Mouse (Mus musculus): ENCODE measurements around the gene Gm11565. TPM values are rescaled to one million over a fixed set of nuclear protein-coding genes. Genes with fewer than 3 reads are reported as not detected.
"Not testable (repeated sequence)": the region's sequence is repeated elsewhere in the genome, so short reads cannot be mapped to it uniquely, and the experiment has no call there.

Gene Gm11565
- polyA plus RNA-seq (2012; rRNA removed): not detected in 2 replicates

DNA sequence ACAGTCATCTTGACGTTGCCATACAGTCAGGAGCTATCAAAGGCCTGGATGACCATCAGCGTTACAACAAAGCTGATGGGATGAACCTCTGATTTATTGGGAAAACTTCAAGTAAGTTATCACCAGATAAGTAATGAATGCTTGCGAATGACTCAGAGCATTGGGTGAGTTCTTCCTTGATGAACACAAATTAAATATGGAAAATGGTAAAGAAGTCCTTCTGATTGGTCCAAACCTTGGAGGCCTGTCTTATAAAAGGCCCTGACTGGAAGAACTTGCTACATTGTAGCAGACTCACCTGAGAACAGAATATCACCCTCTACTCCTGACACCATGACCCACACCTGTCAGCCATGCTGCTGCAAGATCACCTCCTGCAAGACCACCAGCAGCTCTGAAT, at the start of gene Gm11565:
Gene Gm11565 (plus strand): TSS at position 301 of the 400 bp plus-strand sequence.
- Histone ChIP-seq H3K4me1 (ENCODE audit: control insufficient read depth, insufficient read depth, low read length) (no peaks in the 10 kb centered on the region), H3K4me3 (ENCODE audit: insufficient read depth, low read length) (no peak within 1 kb of the TSS), H3K27ac (ENCODE audit: insufficient read depth, low read length) (no peak within 1 kb of the TSS)
- TF ChIP-seq POLR2A (IDR thresholded peaks at IDR 0.05; ENCODE audit: extremely low read depth, insufficient read depth, low read length): no peak
- TF ChIP-seq CTCF (IDR thresholded peaks at IDR 0.05; ENCODE audit: extremely low read depth, insufficient read depth, low read length): no peak

DNA sequence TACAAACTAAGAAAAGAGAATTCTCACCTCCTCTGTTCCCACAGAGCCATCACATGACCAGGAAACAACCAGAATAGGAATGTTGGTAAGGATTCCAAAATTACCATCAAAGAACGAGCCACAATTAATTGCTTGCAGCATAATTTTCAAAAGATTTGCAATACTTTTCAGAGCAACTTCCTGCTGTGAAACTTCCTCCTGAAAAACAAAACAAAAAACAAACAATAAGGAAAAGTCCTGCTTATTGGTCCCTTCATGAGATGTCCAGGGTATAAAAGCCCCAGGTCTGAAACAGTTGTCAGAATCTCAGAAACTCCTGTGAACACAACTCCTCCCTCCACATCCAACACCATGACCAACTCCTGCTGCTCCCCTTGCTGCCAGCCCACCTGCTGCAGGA, 41.5 kb upstream of the Gm11565 start, which contains the start of gene Krtap9-1:
Gene Krtap9-1 (plus strand): TSS at position 301 of the 400 bp plus-strand sequence.
- H3K27ac ChIP-seq (ENCODE audit: insufficient read depth, low read length): not testable (repeated sequence)

DNA sequence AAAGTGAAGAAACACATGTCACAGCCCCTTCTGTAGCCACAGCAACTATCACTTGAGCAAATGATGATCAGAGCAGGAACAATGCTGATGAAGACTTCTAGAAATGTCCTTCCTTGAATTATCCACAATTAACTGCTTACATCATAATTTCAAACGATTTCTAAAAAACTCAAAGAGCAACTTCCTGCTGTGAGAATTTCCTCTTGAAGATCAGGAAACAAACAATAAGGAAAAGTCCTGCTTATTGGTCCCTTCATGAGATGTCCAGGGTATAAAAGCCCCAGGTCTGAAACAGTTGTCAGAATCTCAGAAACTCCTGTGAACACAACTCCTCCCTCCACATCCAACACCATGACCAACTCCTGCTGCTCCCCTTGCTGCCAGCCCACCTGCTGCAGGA, 35.7 kb upstream of the Gm11565 start, which contains the start of gene Gm11567:
Gene Gm11567 (plus strand): TSS at position 301 of the 400 bp plus-strand sequence.
- H3K4me3 ChIP-seq (ENCODE audit: insufficient read depth, low read length); H3K27ac ChIP-seq (ENCODE audit: insufficient read depth, low read length); H3K4me1 ChIP-seq (ENCODE audit: control insufficient read depth, insufficient read depth, low read length): not testable (repeated sequence)

More for the DNA sequence above, 41.5 kb upstream of the Gm11565 start, which contains the start of gene Krtap9-1:
- not testable (repeated sequence) for H3K4me1 ChIP-seq (ENCODE audit: control insufficient read depth, insufficient read depth, low read length); H3K4me3 ChIP-seq (ENCODE audit: insufficient read depth, low read length)

DNA sequence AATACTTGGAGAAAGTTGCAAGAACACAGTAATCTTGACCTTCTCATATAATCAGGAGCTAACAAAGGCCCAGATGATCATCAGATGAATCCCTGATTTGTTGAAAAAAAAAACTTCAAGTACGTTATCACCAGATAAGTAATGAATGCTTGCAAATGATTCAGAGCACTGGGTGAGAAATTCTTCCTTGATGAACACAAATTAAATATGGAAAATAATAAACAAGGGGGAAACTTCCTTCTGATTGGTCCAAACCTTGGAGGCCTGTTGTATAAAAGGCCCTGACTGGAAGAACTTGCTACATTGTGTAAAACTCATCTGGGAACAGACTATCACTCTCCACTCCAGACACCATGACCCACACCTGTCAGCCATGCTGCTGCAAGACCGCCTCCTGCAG, 6.9 kb upstream of the Gm11565 start, which contains the start of gene Krtap31-1:
Gene Krtap31-1 (plus strand): TSS at position 301 of the 400 bp plus-strand sequence.
- no peak within 1 kb of the TSS for H3K27ac ChIP-seq (ENCODE audit: insufficient read depth, low read length)
- H3K4me1 ChIP-seq (ENCODE audit: control insufficient read depth, insufficient read depth, low read length): no peaks in the 10 kb centered on the region
- TF ChIP-seq CTCF (IDR thresholded peaks at IDR 0.05; ENCODE audit: extremely low read depth, insufficient read depth, low read length): no peak
- TF ChIP-seq POLR2A (IDR thresholded peaks at IDR 0.05; ENCODE audit: extremely low read depth, insufficient read depth, low read length): no peak

DNA sequence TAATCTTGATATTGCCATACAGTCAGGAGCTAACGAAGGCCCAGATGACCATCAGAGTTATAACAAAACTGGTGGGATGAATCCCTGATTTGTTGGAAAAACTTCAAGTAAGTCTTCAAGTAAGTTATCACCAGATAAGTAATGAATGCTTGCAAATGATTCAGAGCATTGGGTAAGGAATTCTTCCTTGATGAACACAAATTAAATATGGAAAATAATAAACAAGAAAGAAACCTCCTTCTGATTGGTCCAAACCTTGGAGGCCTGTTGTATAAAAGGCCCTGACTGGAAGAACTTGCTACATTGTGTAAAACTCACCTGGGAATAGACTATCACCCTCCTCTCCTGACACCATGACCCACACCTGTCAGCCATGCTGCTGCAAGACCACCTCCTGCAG, 21.4 kb downstream of the Gm11565 start, which contains the start of gene Krtap31-2:
Gene Krtap31-2 (plus strand): TSS at position 301 of the 400 bp plus-strand sequence.
- no peak within 1 kb of the TSS for H3K4me3 ChIP-seq (ENCODE audit: insufficient read depth, low read length)
- TF ChIP-seq POLR2A (IDR thresholded peaks at IDR 0.05; ENCODE audit: extremely low read depth, insufficient read depth, low read length) (no peak), CTCF (IDR thresholded peaks at IDR 0.05; ENCODE audit: extremely low read depth, insufficient read depth, low read length) (no peak)

More for the DNA sequence above, 6.9 kb upstream of the Gm11565 start, which contains the start of gene Krtap31-1:
- H3K4me3 ChIP-seq (ENCODE audit: insufficient read depth, low read length): no peak within 1 kb of the TSS

DNA sequence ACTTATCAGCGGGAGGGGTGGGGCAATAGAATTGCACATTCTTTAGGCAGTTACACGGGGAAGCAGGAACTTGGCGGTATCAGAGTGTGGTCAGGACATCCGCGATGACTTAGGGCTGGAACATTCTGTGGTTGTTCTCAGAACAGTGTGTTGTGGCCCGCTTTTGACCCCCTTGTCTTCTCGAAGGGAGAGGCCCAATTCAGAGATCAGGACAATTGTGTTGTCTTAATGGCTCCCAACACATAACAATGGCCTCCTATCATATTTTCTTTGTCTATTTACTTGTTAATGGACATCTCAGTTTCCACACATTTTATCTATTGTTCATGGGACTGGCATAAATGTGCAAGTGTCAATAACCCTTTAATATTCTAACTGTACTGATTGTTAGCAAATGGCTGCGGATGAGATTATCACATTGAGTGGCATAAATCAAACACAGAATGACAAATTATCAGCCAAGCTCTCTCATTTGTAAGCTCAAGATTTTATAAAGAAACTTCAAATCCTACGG, 23.3 kb downstream of the Gm11565 start:
- no peaks in the 10 kb centered on the region for H3K4me1 ChIP-seq (ENCODE audit: control insufficient read depth, insufficient read depth, low read length)
- TF ChIP-seq POLR2A (IDR thresholded peaks at IDR 0.05; ENCODE audit: extremely low read depth, insufficient read depth, low read length): no peak
- no peak for TF ChIP-seq CTCF (IDR thresholded peaks at IDR 0.05; ENCODE audit: extremely low read depth, insufficient read depth, low read length)
- H3K27ac ChIP-seq (ENCODE audit: insufficient read depth, low read length): no peak overlapping the region
- H3K4me3 ChIP-seq (ENCODE audit: insufficient read depth, low read length): no peak overlapping the region

More for the DNA sequence above, 21.4 kb downstream of the Gm11565 start, which contains the start of gene Krtap31-2:
- H3K4me1 ChIP-seq (ENCODE audit: control insufficient read depth, insufficient read depth, low read length): no peaks in the 10 kb centered on the region
- H3K27ac ChIP-seq (ENCODE audit: insufficient read depth, low read length): no peak within 1 kb of the TSS

DNA sequence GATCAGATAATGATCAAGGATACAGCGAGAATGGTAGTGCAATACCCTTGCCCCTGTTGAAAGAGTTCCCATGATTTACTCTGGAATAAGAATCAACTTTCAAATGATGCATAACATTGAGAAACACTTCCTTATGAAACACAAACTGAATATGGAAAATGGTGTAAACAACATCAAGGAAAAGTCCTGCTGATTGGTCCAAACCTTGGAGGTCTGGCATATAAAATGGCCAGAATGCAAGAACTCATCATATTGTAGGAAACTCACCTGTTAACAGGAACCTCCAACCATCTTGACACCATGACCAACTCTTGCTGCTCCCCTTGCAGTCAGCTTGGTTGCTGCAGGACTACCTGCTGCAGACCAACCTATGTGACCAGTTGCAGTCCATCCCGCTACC, 33.6 kb downstream of the Gm11565 start, which contains the start of gene Krtap9-5:
Gene Krtap9-5 (plus strand): TSS at position 301 of the 400 bp plus-strand sequence.
- no peaks in the 10 kb centered on the region for H3K4me1 ChIP-seq (ENCODE audit: control insufficient read depth, insufficient read depth, low read length)

DNA sequence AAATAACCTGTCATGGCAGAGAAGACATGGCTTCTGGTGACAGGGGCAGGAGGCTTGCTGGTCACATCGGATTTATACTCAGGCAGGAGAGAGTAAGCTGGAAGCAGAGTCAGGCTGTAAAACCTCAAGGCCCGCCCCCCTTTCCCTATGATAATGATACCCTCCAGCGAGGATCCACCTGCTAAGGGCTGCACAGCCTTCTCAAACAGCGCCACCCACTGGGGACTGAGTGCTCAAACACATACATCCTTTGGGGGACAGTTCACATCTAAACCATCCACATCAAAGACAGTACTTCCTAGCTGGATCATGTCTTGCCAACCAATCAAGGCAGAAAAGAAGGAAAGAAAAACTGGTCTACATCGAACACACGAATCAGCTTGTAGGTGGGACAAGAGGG, 49.7 kb downstream of the Gm11565 start:
- TF ChIP-seq POLR2A (IDR thresholded peaks at IDR 0.05; ENCODE audit: extremely low read depth, insufficient read depth, low read length): no peak
- TF ChIP-seq CTCF (IDR thresholded peaks at IDR 0.05; ENCODE audit: extremely low read depth, insufficient read depth, low read length): 0 out of 2 replicates have a peak, but pooled peaks have one; percentile 0
- H3K4me3 ChIP-seq (ENCODE audit: insufficient read depth, low read length): no peak overlapping the region
- H3K4me1 ChIP-seq (ENCODE audit: control insufficient read depth, insufficient read depth, low read length): no peaks in the 10 kb centered on the region
- no peak overlapping the region for H3K27ac ChIP-seq (ENCODE audit: insufficient read depth, low read length)

More for the DNA sequence above, 33.6 kb downstream of the Gm11565 start, which contains the start of gene Krtap9-5:
- H3K27ac ChIP-seq (ENCODE audit: insufficient read depth, low read length): no peak within 1 kb of the TSS
- TF ChIP-seq POLR2A (IDR thresholded peaks at IDR 0.05; ENCODE audit: extremely low read depth, insufficient read depth, low read length) (no peak), CTCF (IDR thresholded peaks at IDR 0.05; ENCODE audit: extremely low read depth, insufficient read depth, low read length) (no peak)
- no peak within 1 kb of the TSS for H3K4me3 ChIP-seq (ENCODE audit: insufficient read depth, low read length)

Other genes with a start within 250 kb of the Gm11565 start
- not detected in 2 replicates for gene Krtap4-6, start 248.8 kb upstream of the Gm11565 start, polyA plus RNA-seq (2012; rRNA removed)
- not detected in 2 replicates for gene Gm14190, start 224.0 kb upstream of the Gm11565 start, polyA plus RNA-seq (2012; rRNA removed)
- not detected in 2 replicates for gene Gm14180, start 180.5 kb upstream of the Gm11565 start, polyA plus RNA-seq (2012; rRNA removed)
- gene Gm11595, start 141.8 kb upstream of the Gm11565 start, polyA plus RNA-seq (2012; rRNA removed): not detected in 2 replicates
- gene Krtap4-8, start 134.0 kb upstream of the Gm11565 start, polyA plus RNA-seq (2012; rRNA removed): not detected in 2 replicates
- gene Krtap4-9, start 129.6 kb upstream of the Gm11565 start, polyA plus RNA-seq (2012; rRNA removed): not detected in 2 replicates
- not detected in 2 replicates for gene Gm11596, start 121.3 kb upstream of the Gm11565 start, polyA plus RNA-seq (2012; rRNA removed)
- not detected in 2 replicates for gene Gm11569, start 115.8 kb upstream of the Gm11565 start, polyA plus RNA-seq (2012; rRNA removed)
- not detected in 2 replicates for gene Gm11554, start 110.3 kb upstream of the Gm11565 start, polyA plus RNA-seq (2012; rRNA removed)
- not detected in 2 replicates for gene Krtap4-13, start 104.9 kb upstream of the Gm11565 start, polyA plus RNA-seq (2012; rRNA removed)
- gene Gm11564, start 99.1 kb upstream of the Gm11565 start, polyA plus RNA-seq (2012; rRNA removed): not detected in 2 replicates
- gene 2300003K06Rik, start 76.7 kb upstream of the Gm11565 start, polyA plus RNA-seq (2012; rRNA removed): not detected in 2 replicates
- gene Krtap4-16, start 63.1 kb upstream of the Gm11565 start, polyA plus RNA-seq (2012; rRNA removed): not detected in 2 replicates
- not detected in 2 replicates for gene Gm11568, start 56.8 kb upstream of the Gm11565 start, polyA plus RNA-seq (2012; rRNA removed)
- not detected in 2 replicates for gene Gm11559, start 50.3 kb upstream of the Gm11565 start, polyA plus RNA-seq (2012; rRNA removed)
- not detected in 2 replicates for gene Krtap9-1, start 41.4 kb upstream of the Gm11565 start, polyA plus RNA-seq (2012; rRNA removed)
- not detected in 2 replicates for gene Gm11567, start 35.6 kb upstream of the Gm11565 start, polyA plus RNA-seq (2012; rRNA removed)
- gene Krtap31-1, start 6.8 kb upstream of the Gm11565 start, polyA plus RNA-seq (2012; rRNA removed): not detected in 2 replicates
- gene Krtap31-2, start 21.5 kb downstream of the Gm11565 start, polyA plus RNA-seq (2012; rRNA removed): not detected in 2 replicates
- gene Krtap9-5, start 33.7 kb downstream of the Gm11565 start, polyA plus RNA-seq (2012; rRNA removed): not detected in 2 replicates
- gene Krtap29-1, start 64.3 kb downstream of the Gm11565 start, polyA plus RNA-seq (2012; rRNA removed): not detected in 2 replicates
- not detected in 2 replicates for gene Krtap16-1, start 71.8 kb downstream of the Gm11565 start, polyA plus RNA-seq (2012; rRNA removed)
- not detected in 2 replicates for gene Krtap17-1, start 79.2 kb downstream of the Gm11565 start, polyA plus RNA-seq (2012; rRNA removed)
- gene Krt33a, start 101.5 kb downstream of the Gm11565 start, polyA plus RNA-seq (2012; rRNA removed): 0.06 TPM in 1 of 2 replicates, not detected in the other
- gene Krt33b, start 115.1 kb downstream of the Gm11565 start, polyA plus RNA-seq (2012; rRNA removed): not detected in 2 replicates
- gene Krt34, start 126.8 kb downstream of the Gm11565 start, polyA plus RNA-seq (2012; rRNA removed): not detected in 2 replicates
- gene Krt31, start 135.8 kb downstream of the Gm11565 start, polyA plus RNA-seq (2012; rRNA removed): not detected in 2 replicates
- 0.10 TPM in 1 of 2 replicates, not detected in the other for gene Krt32, start 173.5 kb downstream of the Gm11565 start, polyA plus RNA-seq (2012; rRNA removed)
- not detected in 2 replicates for gene Krt35, start 181.5 kb downstream of the Gm11565 start, polyA plus RNA-seq (2012; rRNA removed)
- not detected in 2 replicates for gene Krt36, start 190.9 kb downstream of the Gm11565 start, polyA plus RNA-seq (2012; rRNA removed)
- not detected in 2 replicates for gene Krt13, start 206.8 kb downstream of the Gm11565 start, polyA plus RNA-seq (2012; rRNA removed)
- gene Krt15, start 221.2 kb downstream of the Gm11565 start, polyA plus RNA-seq (2012; rRNA removed): 0.25 TPM in 1 of 2 replicates, not detected in the other
- gene Krt19, start 233.9 kb downstream of the Gm11565 start, polyA plus RNA-seq (2012; rRNA removed): 0.25 and 0.44 TPM in 2 replicates

Measured in cortical plate, adult 2 months (tissue).